Comparison of ENCODE assay signal across 8 mouse cellular contexts in genomic region chr10:127677591-127678336, GRCm38 (mm10). TPM values are rescaled to one million over a fixed set of nuclear protein-coding genes. Genes with fewer than 3 reads are reported as not detected.
DNase-seq lines count a peak whose midpoint lies in the region; ATAC-seq and TF ChIP-seq lines count a peak whose summit lies in the region.

No protein-coding gene starts in this region.

- DNase-seq in Muller cell, postnatal 12 days (ENCODE audit: inconsistent ontology term): peak; percentile 73
- DNase-seq in embryo, embryonic 11 days: peak; percentile 85
- DNase-seq in kidney, postnatal 0 days (ENCODE audit: low spot score): peak; percentile 97
- peak; percentile 51 for DNase-seq in ovary, postnatal 36 days (ENCODE audit: low spot score)

- peak overlapping the region; percentile 85 for H3K4me3 ChIP-seq in C2C12 (ENCODE audit: insufficient read depth, poor library complexity, severe bottlenecking)
- H3K4me3 ChIP-seq in heart, embryonic 12.5 days: peak overlapping the region; percentile 71
- peak overlapping the region; percentile 76 for H3K4me3 ChIP-seq in kidney, postnatal 0 days (replicated peaks; ENCODE audit: low read depth, low read length)
- H3K4me3 ChIP-seq in lung, embryonic 15.5 days: peak overlapping the region; percentile 91

- H3K4me2 ChIP-seq in heart, embryonic 12.5 days: peak overlapping the region; percentile 98
- peak overlapping the region; percentile 97 for H3K4me2 ChIP-seq in kidney, postnatal 0 days (ENCODE audit: low read length)
- peak overlapping the region; percentile 96 for H3K4me2 ChIP-seq in lung, embryonic 15.5 days

- H3K27me3 ChIP-seq in C2C12 (ENCODE audit: control insufficient read depth, insufficient read depth, insufficient read length): no peaks in the 10 kb centered on the region
- H3K27me3 ChIP-seq in heart, embryonic 12.5 days (replicated peaks): no peaks in the 10 kb centered on the region
- no peaks in the 10 kb centered on the region for H3K27me3 ChIP-seq in kidney, postnatal 0 days (ENCODE audit: insufficient read depth, low read length)
- H3K27me3 ChIP-seq in lung, embryonic 15.5 days: no peaks in the 10 kb centered on the region

- peaks cover 9% of the 10 kb centered on the region for H3K4me1 ChIP-seq in heart, embryonic 12.5 days (replicated peaks)
- H3K4me1 ChIP-seq in kidney, postnatal 0 days (replicated peaks; ENCODE audit: insufficient read depth, low read length): no peaks in the 10 kb centered on the region
- peaks cover 20% of the 10 kb centered on the region for H3K4me1 ChIP-seq in lung, embryonic 15.5 days

- H3K79me3 ChIP-seq in C2C12 (ENCODE audit: low read depth): peaks cover 10% of the 10 kb centered on the region

- peak overlapping the region; percentile 93 for H3ac ChIP-seq in C2C12 (ENCODE audit: control insufficient read depth, insufficient read length, low read depth)

- TF ChIP-seq CTCF in C2C12 (IDR thresholded peaks at IDR 0.05; ENCODE audit: control insufficient read depth, insufficient read depth, insufficient read length): peak; percentile 86
- peak; percentile 99 for TF ChIP-seq CTCF in kidney, postnatal 0 days (IDR thresholded peaks at IDR 0.05; ENCODE audit: low read depth)

- no peak for ATAC-seq in heart, embryonic 12.5 days (ENCODE audit: insufficient number of reproducible peaks, low FRiP score)
- ATAC-seq in kidney, postnatal 0 days (replicated peaks; ENCODE audit: low FRiP score, low read depth): no peak
- 0 out of 2 replicates have a peak, but pooled peaks have one; percentile 8 for ATAC-seq in lung, embryonic 15.5 days (ENCODE audit: borderline replicate concordance, extremely low read depth, low FRiP score, low TSS enrichment)
- no peak for ATAC-seq in activated CD4-positive, CD25-positive, alpha-beta regulatory T cell, adult 4 months

- peak overlapping the region; percentile 32; the same call in 1 of the 2 replicates for H3K27ac ChIP-seq in heart, embryonic 12.5 days (ENCODE audit: poor library complexity, severe bottlenecking)
- peak overlapping the region; percentile 56; the same call in 1 of the 2 replicates for H3K27ac ChIP-seq in kidney, postnatal 0 days
- H3K27ac ChIP-seq in lung, embryonic 15.5 days: peak overlapping the region; percentile 78

- WGBS in heart, embryonic 12.5 days: 7% methylated on average over 14 of the region's 14 CpGs
- WGBS in kidney, postnatal 0 days: 8% methylated on average over 14 of the region's 14 CpGs
- WGBS in lung, embryonic 15.5 days: 5% methylated on average over 14 of the region's 14 CpGs

- H3K79me2 ChIP-seq in C2C12 (ENCODE audit: control insufficient read depth, insufficient read depth): peaks cover 51% of the 10 kb centered on the region

- H3K36me3 ChIP-seq in C2C12 (ENCODE audit: control insufficient read depth, insufficient read depth): no peaks in the 10 kb centered on the region
- H3K36me3 ChIP-seq in heart, embryonic 12.5 days: no peaks in the 10 kb centered on the region
- no peaks in the 10 kb centered on the region for H3K36me3 ChIP-seq in kidney, postnatal 0 days (ENCODE audit: insufficient read depth, low read length)
- H3K36me3 ChIP-seq in lung, embryonic 15.5 days: no peaks in the 10 kb centered on the region

- H3K9me3 ChIP-seq in heart, embryonic 12.5 days (replicated peaks): no peaks in the 10 kb centered on the region
- no peaks in the 10 kb centered on the region for H3K9me3 ChIP-seq in kidney, postnatal 0 days (replicated peaks; ENCODE audit: low read length)
- no peaks in the 10 kb centered on the region for H3K9me3 ChIP-seq in lung, embryonic 15.5 days

- H3K9ac ChIP-seq in heart, embryonic 12.5 days: peak overlapping the region; percentile 76
- H3K9ac ChIP-seq in kidney, postnatal 0 days (ENCODE audit: low read depth, low read length): peak overlapping the region; percentile 69
- peak overlapping the region; percentile 74 for H3K9ac ChIP-seq in lung, embryonic 15.5 days

TF ChIP-seq in C2C12, 6 proteins besides CTCF, POLR2A, EP300 and RAD21:
- TF ChIP-seq MAX (IDR thresholded peaks at IDR 0.05) (peak; percentile 70), FOSL1 (IDR thresholded peaks at IDR 0.05; ENCODE audit: insufficient read depth, low read length, poor library complexity, severe bottlenecking) (no peak)

RNA-seq across cellular contexts. Expression of gene Nab2, which starts 9.4 kb away (rescaled TPM):
- polyA plus RNA-seq in C2C12 (2012; fragmentation: generic; extraction: Trizol): 108 TPM
- 13.4 and 13.7 TPM in 2 replicates for polyA plus RNA-seq in heart, embryonic 12.5 days (2016; fragmentation: Nextera tagmentation; extraction: Ambion mirVana)
- 21.5 and 24.3 TPM in 2 replicates for polyA plus RNA-seq in kidney, postnatal 0 days (2015; fragmentation: Nextera tagmentation; extraction: Ambion mirVana)
- polyA plus RNA-seq in lung, embryonic 15.5 days (2015; fragmentation: Nextera tagmentation; extraction: Ambion mirVana): 14.2 and 15.4 TPM in 2 replicates
- 10 to 100 TPM in 1 of 2 experiments, 1 to 10 TPM in 1; 7.4 to 10.2 TPM for polyA plus RNA-seq in activated CD4-positive, CD25-positive, alpha-beta regulatory T cell, adult 4 months (2017; shearing (Covaris generic))

RNA-seq across cellular contexts. Expression of gene Nemp1, which starts 11.1 kb away (rescaled TPM):
- 6.8 TPM for polyA plus RNA-seq in C2C12 (2012; fragmentation: generic; extraction: Trizol)
- polyA plus RNA-seq in heart, embryonic 12.5 days (2016; fragmentation: Nextera tagmentation; extraction: Ambion mirVana): 8.9 and 9.2 TPM in 2 replicates
- polyA plus RNA-seq in kidney, postnatal 0 days (2015; fragmentation: Nextera tagmentation; extraction: Ambion mirVana): 6.6 and 6.9 TPM in 2 replicates
- polyA plus RNA-seq in lung, embryonic 15.5 days (2015; fragmentation: Nextera tagmentation; extraction: Ambion mirVana): 11.8 TPM in 2 replicates
- 1 to 10 TPM; 4.7 to 5.8 TPM for polyA plus RNA-seq in activated CD4-positive, CD25-positive, alpha-beta regulatory T cell, adult 4 months (2017; shearing (Covaris generic))

RNA-seq across cellular contexts. Expression of gene Myo1a, which starts 27.2 kb away (rescaled TPM):
- polyA plus RNA-seq in C2C12 (2012; fragmentation: generic; extraction: Trizol): 0.16 TPM
- polyA plus RNA-seq in heart, embryonic 12.5 days (2016; fragmentation: Nextera tagmentation; extraction: Ambion mirVana): 0.22 and 0.32 TPM in 2 replicates
- 0.07 and 0.18 TPM in 2 replicates for polyA plus RNA-seq in kidney, postnatal 0 days (2015; fragmentation: Nextera tagmentation; extraction: Ambion mirVana)
- polyA plus RNA-seq in lung, embryonic 15.5 days (2015; fragmentation: Nextera tagmentation; extraction: Ambion mirVana): 0.20 and 0.34 TPM in 2 replicates
- not detected for polyA plus RNA-seq in activated CD4-positive, CD25-positive, alpha-beta regulatory T cell, adult 4 months (2017; shearing (Covaris generic))

RNA-seq across cellular contexts. Expression of gene Stat6, which starts 35.0 kb away (rescaled TPM):
- polyA plus RNA-seq in C2C12 (2012; fragmentation: generic; extraction: Trizol): 0.26 TPM
- 27.8 and 28.2 TPM in 2 replicates for polyA plus RNA-seq in heart, embryonic 12.5 days (2016; fragmentation: Nextera tagmentation; extraction: Ambion mirVana)
- 26.2 and 27.0 TPM in 2 replicates for polyA plus RNA-seq in kidney, postnatal 0 days (2015; fragmentation: Nextera tagmentation; extraction: Ambion mirVana)
- polyA plus RNA-seq in lung, embryonic 15.5 days (2015; fragmentation: Nextera tagmentation; extraction: Ambion mirVana): 33.1 and 37.6 TPM in 2 replicates
- 100 to 1,000 TPM; 119 to 157 TPM for polyA plus RNA-seq in activated CD4-positive, CD25-positive, alpha-beta regulatory T cell, adult 4 months (2017; shearing (Covaris generic))

RNA-seq across cellular contexts. Expression of gene Tac2, which starts 46.5 kb away (rescaled TPM):
- not detected for polyA plus RNA-seq in C2C12 (2012; fragmentation: generic; extraction: Trizol)
- 4.4 and 16.9 TPM in 2 replicates for polyA plus RNA-seq in heart, embryonic 12.5 days (2016; fragmentation: Nextera tagmentation; extraction: Ambion mirVana)
- 2.5 and 2.6 TPM in 2 replicates for polyA plus RNA-seq in kidney, postnatal 0 days (2015; fragmentation: Nextera tagmentation; extraction: Ambion mirVana)
- polyA plus RNA-seq in lung, embryonic 15.5 days (2015; fragmentation: Nextera tagmentation; extraction: Ambion mirVana): not detected in 2 replicates
- polyA plus RNA-seq in activated CD4-positive, CD25-positive, alpha-beta regulatory T cell, adult 4 months (2017; shearing (Covaris generic)): not detected
